Mouse (Mus musculus) cerebellum, adult 2 months (tissue): Measurements from ENCODE around the gene Prkcb.

ENCODE experiments used
- CTCF ChIP-seq: fragments of 200-500 bp; IDR thresholded peaks from 2 replicates; pipeline ENCODE4 v1.5.1; 2011; ENCODE audit warnings: low read depth, mild to moderate bottlenecking, control low read depth, low read length, moderate library complexity, borderline replicate concordance; ENCODE audit not compliant: insufficient read depth
- POLR2A ChIP-seq: fragments of 200-500 bp; IDR thresholded peaks from 2 replicates; pipeline ENCODE4 v1.6.1; 2011; ENCODE audit warnings: low read length, control low read depth, borderline replicate concordance; ENCODE audit not compliant: insufficient read depth

GRCm38 (mm10) chr7:122675207-122675606 lies 386.7 kb downstream of the Prkcb start:
- TF ChIP-seq CTCF: no peak
- no peak for TF ChIP-seq POLR2A
